Mouse (Mus musculus): ENCODE measurements at regions not wholly inside any gene's neighbourhood (a gene's known extent, or its start where the extent isn't known, plus 50 kb on each side); places are given as distances from the start of the nearest gene placed in this dataset.

DNA sequence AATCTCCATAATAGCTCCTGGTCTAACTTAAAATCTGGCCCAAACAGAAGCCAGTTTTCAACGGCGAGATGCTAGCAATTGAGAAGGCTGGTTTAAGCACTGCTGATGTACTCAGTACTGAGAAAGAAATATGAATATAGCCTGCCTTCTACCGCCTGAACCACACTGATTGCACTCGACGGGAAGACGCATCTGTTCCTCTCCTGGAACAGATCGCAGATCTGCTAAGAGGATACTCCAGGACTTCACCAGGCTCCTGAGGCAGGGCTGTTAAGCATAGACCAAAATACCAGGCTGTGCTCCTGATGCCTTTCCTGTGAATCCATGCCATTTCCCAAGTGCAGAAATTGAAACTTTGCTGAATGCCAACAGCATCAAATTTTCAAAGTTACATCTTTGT, 92.6 kb upstream of the Zpld1 start:
- no peaks in the 10 kb centered on the region for H3K27me3 ChIP-seq (ENCODE audit: control insufficient read depth, insufficient read depth, low read length)
- WGBS: 74% methylated on average over 7 of the region's 7 CpGs
- TF ChIP-seq POLR2A (IDR thresholded peaks at IDR 0.05; ENCODE audit: borderline replicate concordance, extremely low read depth, insufficient read depth, insufficient read length): no peak

GRCm38 (mm10) chr16:55379996-55380395, 82.2 kb upstream of the Zpld1 start:
- H3K4me2 ChIP-seq (replicated peaks; ENCODE audit: low read depth, low read length, severe bottlenecking): no peak overlapping the region
- ATAC-seq (ENCODE audit: low FRiP score, low read depth): no peak
- whole genome bisulfite sequencing: 60% methylated on average over 7 of the region's 7 CpGs
- H3K9ac ChIP-seq (ENCODE audit: low read depth, low read length, severe bottlenecking): no peak overlapping the region
- H3K4me1 ChIP-seq (ENCODE audit: control insufficient read depth, insufficient read depth, low read length): no peaks in the 10 kb centered on the region
- no peaks in the 10 kb centered on the region for H3K27me3 ChIP-seq (ENCODE audit: control insufficient read depth, insufficient read depth, low read length)
- H3K4me3 ChIP-seq (replicated peaks; ENCODE audit: low read length): no peak overlapping the region
- TF ChIP-seq POLR2A (IDR thresholded peaks at IDR 0.05; ENCODE audit: borderline replicate concordance, extremely low read depth, insufficient read depth, insufficient read length): no peak
- DNase-seq (ENCODE audit: low spot score): no peak
- no peaks in the 10 kb centered on the region for H3K9me3 ChIP-seq (ENCODE audit: control insufficient read depth, low read length)
- H3K36me3 ChIP-seq (ENCODE audit: control insufficient read depth, insufficient read depth, low read length): no peaks in the 10 kb centered on the region
- no peak overlapping the region for H3K27ac ChIP-seq (replicated peaks; ENCODE audit: low read depth, low read length)

More for the DNA sequence above, 92.6 kb upstream of the Zpld1 start:
- no peak overlapping the region for H3K4me2 ChIP-seq (replicated peaks; ENCODE audit: low read depth, low read length, severe bottlenecking)
- DNase-seq (ENCODE audit: low spot score) (no peak), ATAC-seq (ENCODE audit: low FRiP score, low read depth) (no peak)
- H3K9me3 ChIP-seq (ENCODE audit: control insufficient read depth, low read length): no peaks in the 10 kb centered on the region
- no peaks in the 10 kb centered on the region for H3K36me3 ChIP-seq (ENCODE audit: control insufficient read depth, insufficient read depth, low read length)
- H3K27ac ChIP-seq (replicated peaks; ENCODE audit: low read depth, low read length): no peak overlapping the region
- H3K9ac ChIP-seq (ENCODE audit: low read depth, low read length, severe bottlenecking): no peak overlapping the region
- H3K4me1 ChIP-seq (ENCODE audit: control insufficient read depth, insufficient read depth, low read length): no peaks in the 10 kb centered on the region
- no peak overlapping the region for H3K4me3 ChIP-seq (replicated peaks; ENCODE audit: low read length)

DNA sequence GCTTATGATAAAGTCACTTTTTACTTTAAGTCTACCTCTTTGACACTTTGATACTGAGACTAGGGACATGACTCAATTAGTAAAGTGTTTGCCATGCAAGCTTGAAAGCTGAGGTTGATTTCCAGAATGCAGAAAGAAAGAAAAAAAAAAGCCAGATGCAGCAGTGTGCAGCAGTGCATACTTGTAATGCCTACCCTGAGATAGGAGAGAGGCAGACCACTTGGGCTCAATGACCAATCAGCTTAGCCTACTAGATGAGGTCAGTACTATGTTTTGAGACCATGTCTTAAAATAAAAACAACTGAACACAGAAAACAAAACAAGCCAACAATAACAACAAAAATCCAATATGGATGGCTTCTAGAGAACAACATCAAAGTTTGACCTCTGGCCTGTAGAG, 81.4 kb upstream of the Zpld1 start:
- DNase-seq (ENCODE audit: low spot score) (no peak), ATAC-seq (ENCODE audit: low FRiP score, low read depth) (no peak)
- Histone ChIP-seq H3K27ac (replicated peaks; ENCODE audit: low read depth, low read length) (no peak overlapping the region), H3K9ac (ENCODE audit: low read depth, low read length, severe bottlenecking) (no peak overlapping the region), H3K4me2 (replicated peaks; ENCODE audit: low read depth, low read length, severe bottlenecking) (no peak overlapping the region), H3K4me1 (ENCODE audit: control insufficient read depth, insufficient read depth, low read length) (no peaks in the 10 kb centered on the region), H3K27me3 (ENCODE audit: control insufficient read depth, insufficient read depth, low read length) (no peaks in the 10 kb centered on the region), H3K4me3 (replicated peaks; ENCODE audit: low read length) (no peak overlapping the region), H3K9me3 (ENCODE audit: control insufficient read depth, low read length) (no peaks in the 10 kb centered on the region), H3K36me3 (ENCODE audit: control insufficient read depth, insufficient read depth, low read length) (no peaks in the 10 kb centered on the region)
- no peak for TF ChIP-seq POLR2A (IDR thresholded peaks at IDR 0.05; ENCODE audit: borderline replicate concordance, extremely low read depth, insufficient read depth, insufficient read length)

DNA sequence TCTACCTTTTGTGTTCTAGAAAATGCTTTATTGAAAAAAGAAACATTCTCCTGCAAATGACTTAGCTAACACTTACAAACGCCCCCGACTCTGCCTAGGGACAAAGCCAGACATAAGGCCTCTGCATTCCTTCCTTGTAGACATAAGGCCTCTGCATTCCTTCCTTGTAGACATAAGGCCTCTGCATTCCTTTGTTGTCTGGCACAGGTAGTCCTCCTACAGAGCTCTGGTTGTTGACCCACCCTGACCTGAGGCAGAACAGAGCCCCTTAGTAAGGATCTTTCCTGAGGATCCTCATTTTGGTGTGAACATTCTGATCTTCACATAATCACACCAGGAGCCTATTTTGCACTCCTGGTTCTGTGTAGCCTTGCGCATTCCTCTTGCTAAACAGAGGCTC, 80.9 kb upstream of the Zpld1 start:
- Histone ChIP-seq H3K4me1 (ENCODE audit: control insufficient read depth, insufficient read depth, low read length) (no peaks in the 10 kb centered on the region), H3K4me3 (replicated peaks; ENCODE audit: low read length) (no peak overlapping the region), H3K9ac (ENCODE audit: low read depth, low read length, severe bottlenecking) (no peak overlapping the region), H3K27ac (replicated peaks; ENCODE audit: low read depth, low read length) (no peak overlapping the region), H3K27me3 (ENCODE audit: control insufficient read depth, insufficient read depth, low read length) (no peaks in the 10 kb centered on the region), H3K4me2 (replicated peaks; ENCODE audit: low read depth, low read length, severe bottlenecking) (no peak overlapping the region), H3K9me3 (ENCODE audit: control insufficient read depth, low read length) (no peaks in the 10 kb centered on the region), H3K36me3 (ENCODE audit: control insufficient read depth, insufficient read depth, low read length) (no peaks in the 10 kb centered on the region)
- DNase-seq (ENCODE audit: low spot score) (no peak), ATAC-seq (ENCODE audit: low FRiP score, low read depth) (no peak)
- WGBS: 69% methylated on average over 3 of the region's 3 CpGs
- no peak for TF ChIP-seq POLR2A (IDR thresholded peaks at IDR 0.05; ENCODE audit: borderline replicate concordance, extremely low read depth, insufficient read depth, insufficient read length)

DNA sequence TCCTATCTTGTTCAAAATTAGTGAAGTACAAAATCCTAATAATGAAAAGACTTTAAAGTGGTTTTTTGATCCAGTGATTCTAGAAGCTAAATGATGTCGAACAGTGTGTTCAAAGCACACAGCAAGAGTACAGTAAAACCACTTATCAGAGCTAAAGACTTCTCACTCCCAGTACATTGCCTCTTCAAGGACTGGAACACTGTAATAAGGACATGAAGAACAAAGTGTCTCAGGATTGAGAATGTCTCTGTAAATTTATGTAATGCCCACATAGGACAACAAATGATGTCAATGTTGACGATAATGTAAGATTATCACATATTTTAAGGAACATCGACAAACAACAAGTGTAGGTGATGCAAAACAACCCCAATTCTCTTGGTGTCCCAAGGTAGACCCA, 78.1 kb upstream of the Zpld1 start:
- Histone ChIP-seq H3K4me2 (replicated peaks; ENCODE audit: low read depth, low read length, severe bottlenecking) (no peak overlapping the region), H3K27me3 (ENCODE audit: control insufficient read depth, insufficient read depth, low read length) (no peaks in the 10 kb centered on the region), H3K9me3 (ENCODE audit: control insufficient read depth, low read length) (no peaks in the 10 kb centered on the region), H3K36me3 (ENCODE audit: control insufficient read depth, insufficient read depth, low read length) (no peaks in the 10 kb centered on the region), H3K4me1 (ENCODE audit: control insufficient read depth, insufficient read depth, low read length) (no peaks in the 10 kb centered on the region), H3K9ac (ENCODE audit: low read depth, low read length, severe bottlenecking) (no peak overlapping the region), H3K27ac (replicated peaks; ENCODE audit: low read depth, low read length) (no peak overlapping the region), H3K4me3 (replicated peaks; ENCODE audit: low read length) (no peak overlapping the region)
- WGBS: 90% methylated on average over 3 of the region's 3 CpGs
- no peak for ATAC-seq (ENCODE audit: low FRiP score, low read depth)
- no peak for DNase-seq (ENCODE audit: low spot score)
- TF ChIP-seq POLR2A (IDR thresholded peaks at IDR 0.05; ENCODE audit: borderline replicate concordance, extremely low read depth, insufficient read depth, insufficient read length): no peak

DNA sequence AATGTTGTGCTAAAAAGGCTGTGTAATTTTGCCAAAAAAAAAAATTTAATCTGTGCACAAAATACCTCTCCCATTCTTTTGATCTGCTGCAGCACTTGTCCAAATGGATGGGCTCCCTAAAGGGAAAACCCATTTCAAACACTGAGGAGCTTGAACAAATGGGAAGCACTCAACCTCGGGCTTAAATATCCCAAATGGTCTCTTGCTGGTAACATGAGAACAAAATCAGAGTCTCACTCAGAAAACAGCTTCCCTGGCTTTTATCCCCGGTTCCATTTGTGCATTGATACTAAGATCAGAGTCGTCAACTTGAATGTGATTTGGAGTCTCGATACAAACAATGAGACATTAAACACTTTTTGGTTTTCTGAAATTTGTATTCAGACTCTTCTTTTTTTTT, 59.9 kb upstream of the Zpld1 start:
- Histone ChIP-seq H3K4me3 (replicated peaks; ENCODE audit: low read length) (no peak overlapping the region), H3K9me3 (ENCODE audit: control insufficient read depth, low read length) (no peaks in the 10 kb centered on the region), H3K4me2 (replicated peaks; ENCODE audit: low read depth, low read length, severe bottlenecking) (no peak overlapping the region), H3K36me3 (ENCODE audit: control insufficient read depth, insufficient read depth, low read length) (no peaks in the 10 kb centered on the region), H3K27me3 (ENCODE audit: control insufficient read depth, insufficient read depth, low read length) (no peaks in the 10 kb centered on the region), H3K4me1 (ENCODE audit: control insufficient read depth, insufficient read depth, low read length) (no peaks in the 10 kb centered on the region), H3K27ac (replicated peaks; ENCODE audit: low read depth, low read length) (no peak overlapping the region), H3K9ac (ENCODE audit: low read depth, low read length, severe bottlenecking) (no peak overlapping the region)
- DNase-seq (ENCODE audit: low spot score) (no peak), ATAC-seq (ENCODE audit: low FRiP score, low read depth) (no peak)
- WGBS: 50% methylated on average over 4 of the region's 4 CpGs
- no peak for TF ChIP-seq POLR2A (IDR thresholded peaks at IDR 0.05; ENCODE audit: borderline replicate concordance, extremely low read depth, insufficient read depth, insufficient read length)
